Mouse (Mus musculus) liver, embryonic 15.5 days (tissue): ENCODE data around the gene Trpt1. TPM values are rescaled to one million over a fixed set of nuclear protein-coding genes. Genes with fewer than 3 reads are reported as not detected.

Experiments used
- ATAC-seq: fragments of 200-750 bp; cut with Nextera tagmentation; 2 replicates; pipeline ENCODE4 v1.8.0; 2017; ENCODE audit warnings: moderate number of reproducible peaks, mild to moderate bottlenecking, moderate library complexity; ENCODE audit not compliant: insufficient read depth
- H3K27ac ChIP-seq: fragments of 300-500 bp; sonication (generic); replicated peaks from 2 replicates; pipeline ENCODE4 v1.5.1; 2015; ENCODE audit warnings: mild to moderate bottlenecking, inconsistent platforms
- H3K27me3 ChIP-seq: fragments of 300-500 bp; sonication (generic); 2 replicates; pipeline ENCODE4 v1.6.1; 2015; ENCODE audit warnings: mild to moderate bottlenecking, inconsistent platforms
- H3K36me3 ChIP-seq: fragments of 300-500 bp; sonication (generic); replicated peaks from 2 replicates; pipeline ENCODE4 v1.6.1; 2015; ENCODE audit warnings: moderate library complexity, mild to moderate bottlenecking, inconsistent platforms
- H3K4me1 ChIP-seq: fragments of 300-500 bp; sonication (generic); replicated peaks from 2 replicates; pipeline ENCODE4 v1.6.1; 2015; ENCODE audit warnings: inconsistent platforms
- H3K4me2 ChIP-seq: fragments of 300-500 bp; sonication (generic); 2 replicates; pipeline ENCODE4 v1.6.1; 2015; ENCODE audit warnings: moderate library complexity, mild to moderate bottlenecking, inconsistent platforms
- H3K4me3 ChIP-seq: fragments of 300-500 bp; sonication (generic); replicated peaks from 2 replicates; pipeline ENCODE4 v1.5.1; 2015; ENCODE audit warnings: mild to moderate bottlenecking, inconsistent platforms
- H3K9ac ChIP-seq: fragments of 300-500 bp; sonication (generic); 2 replicates; pipeline ENCODE4 v1.6.1; 2015; ENCODE audit warnings: moderate library complexity, mild to moderate bottlenecking, inconsistent platforms
- H3K9me3 ChIP-seq: fragments of 300-500 bp; sonication (generic); replicated peaks from 2 replicates; pipeline ENCODE4 v1.6.1; 2016; ENCODE audit warnings: inconsistent platforms
- WGBS: fragments of 180-500 bp; shearing (Covaris S2); methylation state at CpG from one replicate; pipeline ENCODE4 v1.1.7; 2015; ENCODE audit warnings: mixed read lengths; ENCODE audit not compliant: insufficient replicate concordance; 5-methylcytosine and 5-hydroxymethylcytosine counted together
- polyA plus RNA-seq: library from polyadenylated mRNA; unstranded; fragments of >200 nt; fragmentation: Nextera tagmentation; extraction: Ambion mirVana; gene quantifications from 2 replicates; pipeline ENCODE4 v1.2.1, GENCODE M21; 2015

Gene Trpt1
- polyA plus RNA-seq, 1 experiment from 2014 or later: 2.3 TPM

- Histone ChIP-seq H3K4me1 (peaks cover 25% of the 10 kb centered on the region), H3K4me2 (no peak overlapping the region), H3K27ac (no peak overlapping the region), H3K4me3 (no peak overlapping the region), H3K9ac (no peak overlapping the region), H3K27me3 (no peaks in the 10 kb centered on the region), H3K9me3 (no peaks in the 10 kb centered on the region), H3K36me3 (peaks cover 33% of the 10 kb centered on the region)
- 62% methylated on average over 10 of the region's 10 CpGs for WGBS
- no peak for ATAC-seq
These were observed 39.5 kb upstream of the Trpt1 start for GRCm38 (mm10) chr19:6956461-6956860.

- Histone ChIP-seq H3K4me3 (peak overlapping the region; percentile 66), H3K4me1 (peaks cover 66% of the 10 kb centered on the region), H3K27me3 (peaks cover 22% of the 10 kb centered on the region), H3K4me2 (peak overlapping the region; percentile 97), H3K9ac (peak overlapping the region; percentile 75), H3K27ac (no peak overlapping the region), H3K36me3 (peaks cover 17% of the 10 kb centered on the region; the same call in 1 of the 2 replicates), H3K9me3 (no peaks in the 10 kb centered on the region)
- no peak for ATAC-seq
- WGBS: 7% methylated on average over 15 of the region's 15 CpGs
These were observed 27.2 kb upstream of the Trpt1 start for GRCm38 (mm10) chr19:6968491-6969271.

- no peak for ATAC-seq
- peaks cover 70% of the 10 kb centered on the region for H3K4me1 ChIP-seq
- H3K9ac ChIP-seq: peak overlapping the region; percentile 75
- peaks cover 15% of the 10 kb centered on the region; the same call in 1 of the 2 replicates for H3K36me3 ChIP-seq
- H3K4me3 ChIP-seq: peak overlapping the region; percentile 66
- 0 out of 2 replicates have a peak overlapping the region, but pooled peaks have one; percentile 24 for H3K27ac ChIP-seq
- H3K9me3 ChIP-seq: no peaks in the 10 kb centered on the region
- WGBS: under 1% methylated on average over 20 of the region's 20 CpGs
- H3K4me2 ChIP-seq: peak overlapping the region; percentile 97
- H3K27me3 ChIP-seq: peaks cover 22% of the 10 kb centered on the region
These were observed 26.7 kb upstream of the Trpt1 start for GRCm38 (mm10) chr19:6969291-6969664.

GRCm38 (mm10) chr19:6969665-6970381 is 26.1 kb upstream of the Trpt1 start:
- Histone ChIP-seq H3K27ac (0 out of 2 replicates have a peak overlapping the region, but pooled peaks have one; percentile 24), H3K4me1 (peaks cover 75% of the 10 kb centered on the region), H3K4me2 (peak overlapping the region; percentile 97), H3K9ac (peak overlapping the region; percentile 75), H3K4me3 (peak overlapping the region; percentile 66), H3K9me3 (no peaks in the 10 kb centered on the region), H3K27me3 (peaks cover 22% of the 10 kb centered on the region), H3K36me3 (peaks cover 10% of the 10 kb centered on the region; the same call in 1 of the 2 replicates)
- WGBS: 2% methylated on average over 55 of the region's 55 CpGs
- ATAC-seq: peak; percentile 65

GRCm38 (mm10) chr19:6970460-6971085 is 25.4 kb upstream of the Trpt1 start:
- peak overlapping the region; percentile 29; the same call in 1 of the 2 replicates for H3K27ac ChIP-seq
- H3K27me3 ChIP-seq: peaks cover 22% of the 10 kb centered on the region
- peaks cover 79% of the 10 kb centered on the region for H3K4me1 ChIP-seq
- H3K4me3 ChIP-seq: peak overlapping the region; percentile 66
- H3K9me3 ChIP-seq: no peaks in the 10 kb centered on the region
- peak overlapping the region; percentile 97 for H3K4me2 ChIP-seq
- whole genome bisulfite sequencing: 23% methylated on average over 11 of the region's 11 CpGs
- peak overlapping the region; percentile 75 for H3K9ac ChIP-seq
- H3K36me3 ChIP-seq: peaks cover 4% of the 10 kb centered on the region; the same call in 1 of the 2 replicates
- ATAC-seq: no peak

- no peak overlapping the region for H3K4me3 ChIP-seq
- peaks cover 90% of the 10 kb centered on the region for H3K4me1 ChIP-seq
- H3K9ac ChIP-seq: no peak overlapping the region
These were observed 24.3 kb upstream of the Trpt1 start for GRCm38 (mm10) chr19:6971644-6972043.

GRCm38 (mm10) chr19:6972247-6972917 is 23.5 kb upstream of the Trpt1 start:
- H3K4me1 ChIP-seq: peaks cover 88% of the 10 kb centered on the region
- H3K9ac ChIP-seq: no peak overlapping the region
- no peak for ATAC-seq
- no peak overlapping the region for H3K27ac ChIP-seq
- H3K9me3 ChIP-seq: no peaks in the 10 kb centered on the region
- H3K36me3 ChIP-seq: peaks cover 6% of the 10 kb centered on the region
- H3K4me2 ChIP-seq: no peak overlapping the region
- peaks cover 22% of the 10 kb centered on the region for H3K27me3 ChIP-seq
- WGBS: 74% methylated on average over 13 of the region's 13 CpGs
- H3K4me3 ChIP-seq: no peak overlapping the region

More at GRCm38 (mm10) chr19:6971644-6972043, 24.3 kb upstream of the Trpt1 start:
- 69% methylated on average over 6 of the region's 6 CpGs for WGBS
- Histone ChIP-seq H3K4me2 (no peak overlapping the region), H3K9me3 (no peaks in the 10 kb centered on the region), H3K36me3 (0 out of 2 replicates have a peak, but pooled peaks cover 1% of the 10 kb centered on the region), H3K27ac (no peak overlapping the region), H3K27me3 (peaks cover 22% of the 10 kb centered on the region)
- no peak for ATAC-seq

GRCm38 (mm10) chr19:6973581-6974190 is 22.2 kb upstream of the Trpt1 start:
- peak overlapping the region; percentile 56; the same call in 1 of the 2 replicates for H3K9ac ChIP-seq
- ATAC-seq: no peak
- peaks cover 11% of the 10 kb centered on the region for H3K27me3 ChIP-seq
- H3K4me1 ChIP-seq: peaks cover 88% of the 10 kb centered on the region
- H3K4me2 ChIP-seq: peak overlapping the region; percentile 90
- peak overlapping the region; percentile 69 for H3K4me3 ChIP-seq
- 24% methylated on average over 12 of the region's 12 CpGs for WGBS
- peak overlapping the region; percentile 42 for H3K27ac ChIP-seq
- H3K36me3 ChIP-seq: peaks cover 19% of the 10 kb centered on the region
- H3K9me3 ChIP-seq: no peaks in the 10 kb centered on the region

GRCm38 (mm10) chr19:6974211-6975205 is 21.4 kb upstream of the Trpt1 start, which contains the start of gene Ppp1r14b:
Gene Ppp1r14b, plus strand, starts transcription at chr19:6974968.
- H3K27me3 ChIP-seq: peaks cover 2% of the 10 kb centered on the region
- H3K9me3 ChIP-seq: no peaks in the 10 kb centered on the region
- H3K36me3 ChIP-seq: peaks cover 19% of the 10 kb centered on the region
- peak; percentile 60 for ATAC-seq
- under 1% methylated on average over 79 of the region's 84 CpGs for WGBS
- H3K4me3 ChIP-seq: peak within 1 kb of the TSS; percentile 69
- H3K9ac ChIP-seq: peak within 1 kb of the TSS; percentile 56
- H3K4me1 ChIP-seq: peaks cover 88% of the 10 kb centered on the region
- peak within 1 kb of the TSS; percentile 76 for H3K27ac ChIP-seq
- peak within 1 kb of the TSS; percentile 90 for H3K4me2 ChIP-seq
